1 mouse cellular context compared by ENCODE assay signal in the genomic region with DNA sequence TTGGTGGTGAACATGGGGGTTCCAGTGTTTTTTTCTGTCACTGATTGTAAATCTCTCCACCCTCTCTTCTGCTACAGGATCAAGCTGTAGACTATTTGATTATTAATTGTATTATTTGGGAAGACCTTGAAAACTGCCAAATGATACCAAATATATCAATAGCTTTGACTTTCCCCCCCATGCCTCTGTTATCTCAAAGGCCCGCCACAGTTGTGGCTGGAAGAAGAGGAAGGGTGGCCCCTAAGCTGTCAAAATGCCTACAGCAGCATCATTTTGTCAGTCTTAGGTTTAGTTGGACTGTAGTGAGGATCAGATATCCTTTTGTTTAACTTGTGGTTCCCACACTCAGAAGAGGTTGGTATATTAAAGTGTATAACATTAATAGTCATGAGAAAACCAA.
TF ChIP-seq lines count a peak whose summit lies in the region.

No protein-coding gene starts in this region.

TF ChIP-seq in MEL, 35 proteins besides CTCF, POLR2A, EP300 and RAD21 (continued from another document):
- no peak for TF ChIP-seq ZKSCAN1 (IDR thresholded peaks at IDR 0.05; ENCODE audit: low read depth, low read length)
- TF ChIP-seq POLR2AphosphoS5 (IDR thresholded peaks at IDR 0.05; ENCODE audit: borderline replicate concordance, low read depth, low read length) = no peak
- no peak for TF ChIP-seq SMC3 (IDR thresholded peaks at IDR 0.05; ENCODE audit: low read depth, low read length)
- TF ChIP-seq NRF1 (IDR thresholded peaks at IDR 0.05; ENCODE audit: insufficient read depth, low read depth, low read length, poor library complexity, severe bottlenecking) = no peak
- no peak for TF ChIP-seq NELFE (IDR thresholded peaks at IDR 0.05; ENCODE audit: low read depth, low read length)
- no peak for TF ChIP-seq E2F4 (IDR thresholded peaks at IDR 0.05; ENCODE audit: borderline replicate concordance, low read depth, low read length)
- TF ChIP-seq JUND (IDR thresholded peaks at IDR 0.05; ENCODE audit: low read depth, low read length) = no peak
- 0 out of 2 replicates have a peak, but pooled peaks have one; percentile 15 for TF ChIP-seq TAL1 (IDR thresholded peaks at IDR 0.05; ENCODE audit: low read length)
- peak; percentile 40; the same call in 1 of the 2 replicates for TF ChIP-seq ETS1 (IDR thresholded peaks at IDR 0.05; ENCODE audit: low read depth, low read length)
- TF ChIP-seq HCFC1 (IDR thresholded peaks at IDR 0.05; ENCODE audit: low read depth, low read length) = no peak
- TF ChIP-seq KAT2A (conservative IDR thresholded peaks at IDR 0.05; ENCODE audit: low read depth, low read length) = no peak
- no peak for TF ChIP-seq ZC3H11A (IDR thresholded peaks at IDR 0.05; ENCODE audit: low read depth, low read length)
- TF ChIP-seq MXI1 (IDR thresholded peaks at IDR 0.05; ENCODE audit: low read depth, low read length) = 0 out of 2 replicates have a peak, but pooled peaks have one; percentile 15
- TF ChIP-seq MYC (IDR thresholded peaks at IDR 0.05; ENCODE audit: low read depth, low read length) = no peak
- no peak for TF ChIP-seq CHD2 (IDR thresholded peaks at IDR 0.05; ENCODE audit: low read length)
- TF ChIP-seq GABPA (IDR thresholded peaks at IDR 0.05; ENCODE audit: low read depth, low read length) = no peak
- no peak for TF ChIP-seq MAX (IDR thresholded peaks at IDR 0.05; ENCODE audit: low read length)
- 0 out of 2 replicates have a peak, but pooled peaks have one; percentile 55 for TF ChIP-seq CHD1 (IDR thresholded peaks at IDR 0.05; ENCODE audit: low read depth, low read length)
- peak; percentile 33; the same call in 1 of the 2 replicates for TF ChIP-seq TCF12 (IDR thresholded peaks at IDR 0.05; ENCODE audit: low read depth, low read length)
- TF ChIP-seq MAFK (IDR thresholded peaks at IDR 0.05; ENCODE audit: borderline replicate concordance, low read depth, low read length) = no peak; the same call in 1 of the 2 replicates
- TF ChIP-seq UBTF (IDR thresholded peaks at IDR 0.05; ENCODE audit: borderline replicate concordance, insufficient read depth, low read depth, low read length) = no peak
- TF ChIP-seq USF1 (IDR thresholded peaks at IDR 0.05; ENCODE audit: low read depth, low read length) = no peak
- TF ChIP-seq ZMIZ1 (IDR thresholded peaks at IDR 0.05; ENCODE audit: low read depth, low read length) = no peak
